Mouse (Mus musculus): Measurements from ENCODE around the gene Tbx15.
"Not testable (repeated sequence)": the region's sequence is repeated elsewhere in the genome, so short reads cannot be mapped to it uniquely, and the experiment has no call there.

Tbx15 gene

GRCm38 (mm10) chr3:99266752-99267303 lies 26.6 kb downstream of the Tbx15 start:
- DNase-seq (ENCODE audit: low spot score in 2 of 2): no peak

- DNase-seq (ENCODE audit: low spot score in 2 of 2): no peak
Observed at GRCm38 (mm10) chr3:99277973-99278580, 37.9 kb downstream of the Tbx15 start.

DNA sequence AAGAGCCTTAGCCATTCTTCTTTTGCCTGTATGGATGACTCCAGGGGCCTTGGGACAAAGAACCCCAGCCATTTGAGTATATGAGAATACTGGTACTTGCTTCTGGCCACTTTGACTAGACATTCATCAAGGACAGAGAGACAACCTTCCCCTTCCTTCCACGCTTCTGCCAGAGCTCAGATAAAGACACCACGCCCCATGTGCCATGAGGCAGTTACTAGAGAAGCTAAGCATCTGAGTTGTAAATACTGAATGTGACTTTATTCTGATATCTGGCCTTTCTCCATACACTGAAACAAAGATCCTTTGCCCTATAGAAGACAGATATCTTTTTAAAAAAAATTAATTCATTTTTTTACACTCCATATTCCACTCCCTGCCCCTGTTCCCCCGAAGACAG lies 39.5 kb downstream of the Tbx15 start:
- DNase-seq (ENCODE audit: low spot score in 2 of 2): no peak

- DNase-seq (ENCODE audit: low spot score in 2 of 2): no peak
Observed at GRCm38 (mm10) chr3:99281453-99281852, 41.3 kb downstream of the Tbx15 start.

DNA sequence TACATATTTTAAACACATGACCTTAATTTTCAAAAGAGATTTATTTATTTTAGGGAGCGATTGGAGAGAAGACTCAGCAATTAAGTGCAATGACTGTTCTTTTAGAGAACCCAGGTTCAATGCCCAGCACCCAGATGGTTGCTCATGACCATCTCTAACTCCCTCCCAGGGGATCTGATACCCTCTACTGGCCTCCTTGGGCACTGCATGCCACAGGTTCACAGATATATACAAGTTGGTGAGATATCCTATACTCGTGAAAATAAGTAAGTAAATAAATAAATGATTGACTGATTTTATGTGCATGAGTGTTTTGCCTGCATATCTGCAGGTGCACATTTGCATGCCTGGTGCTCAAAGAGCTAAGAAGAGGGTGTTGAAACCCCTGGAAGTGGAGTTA lies 48.1 kb downstream of the Tbx15 start:
- no peak for DNase-seq (ENCODE audit: low spot score in 2 of 2)

DNA sequence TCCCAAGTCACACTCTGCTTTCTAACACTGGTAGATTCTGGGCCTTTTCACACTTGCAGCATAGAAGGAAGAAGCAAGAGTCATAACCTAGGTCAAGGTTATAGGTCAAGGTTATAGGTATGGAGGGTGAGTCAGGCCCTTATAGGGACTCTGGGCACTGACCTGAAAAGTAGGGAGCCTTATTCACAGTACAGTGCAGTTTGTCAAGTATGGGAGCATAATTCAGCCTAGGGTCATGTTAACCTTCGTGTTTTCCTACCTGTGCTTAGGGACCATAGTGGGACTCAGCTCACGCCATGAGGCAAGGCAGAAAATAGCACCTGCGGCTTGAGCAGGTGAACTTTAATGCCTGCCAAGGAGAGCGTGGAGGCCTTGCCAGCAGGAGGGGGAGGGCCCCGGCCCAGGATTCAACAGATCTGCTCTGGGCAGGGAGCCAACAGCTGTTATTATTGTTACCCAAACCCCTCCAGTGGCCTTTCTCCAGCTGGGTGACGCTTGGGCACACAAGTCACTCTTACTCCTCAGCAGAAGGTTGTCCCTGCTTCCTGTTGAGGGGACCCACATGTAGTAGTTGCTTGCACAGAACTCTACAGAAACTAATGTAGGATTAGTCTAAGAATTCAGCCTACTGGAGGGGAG lies 50.0 kb downstream of the Tbx15 start:
- DNase-seq (ENCODE audit: low spot score in 2 of 2): no peak

GRCm38 (mm10) chr3:99290878-99291277 lies 50.7 kb downstream of the Tbx15 start:
- DNase-seq (ENCODE audit: low spot score in 2 of 2): no peak

- DNase-seq (ENCODE audit: low spot score in 2 of 2): no peak
Observed at GRCm38 (mm10) chr3:99291386-99291785, 51.2 kb downstream of the Tbx15 start.

GRCm38 (mm10) chr3:99292531-99292931 lies 52.4 kb downstream of the Tbx15 start:
- DNase-seq (ENCODE audit: low spot score in 2 of 2): no peak

GRCm38 (mm10) chr3:99294209-99294608 lies 54.0 kb downstream of the Tbx15 start:
- not testable (repeated sequence) for DNase-seq (ENCODE audit: low spot score in 2 of 2)

DNA sequence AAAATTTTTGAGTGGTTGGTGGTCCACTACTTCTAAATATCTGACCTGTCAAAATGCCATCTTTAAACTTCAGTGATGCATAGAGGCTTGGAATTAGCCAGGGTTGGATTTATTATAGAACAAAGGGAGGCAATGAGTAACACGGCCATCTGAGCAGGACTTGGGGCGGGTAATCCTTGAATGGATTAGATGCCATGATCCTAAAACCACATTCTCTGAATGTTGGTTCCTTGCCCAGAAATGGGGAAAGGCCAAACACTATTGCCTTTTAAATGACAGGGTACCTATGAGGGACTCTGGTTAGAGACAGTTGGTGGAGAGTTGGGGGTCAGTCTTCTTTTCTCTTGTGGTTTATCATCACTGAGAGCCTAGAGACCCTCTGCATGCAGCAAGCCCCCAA lies 55.1 kb downstream of the Tbx15 start:
- DNase-seq (ENCODE audit: low spot score in 2 of 2): no peak

DNA sequence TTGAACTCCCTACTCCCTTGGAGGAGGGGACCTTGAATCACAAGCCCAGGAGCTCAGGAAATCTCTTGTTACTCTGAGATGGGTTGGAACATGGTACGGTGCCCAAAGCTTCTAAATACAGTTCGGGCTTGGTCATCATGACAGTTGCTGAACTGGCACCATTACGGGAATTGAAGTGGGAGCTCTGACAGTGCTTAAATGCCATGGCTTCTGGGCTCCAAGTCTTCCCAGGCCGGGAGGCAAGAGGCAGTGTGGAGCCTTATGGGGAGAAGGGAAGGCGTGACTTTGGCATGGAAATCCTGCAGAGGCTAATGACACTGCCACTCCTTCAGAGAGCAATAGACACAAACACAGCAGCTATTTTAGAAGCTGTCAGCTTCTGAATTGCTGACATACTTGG lies 56.0 kb downstream of the Tbx15 start:
- no peak for DNase-seq (ENCODE audit: low spot score in 2 of 2)

- DNase-seq (ENCODE audit: low spot score in 2 of 2): no peak
Observed at GRCm38 (mm10) chr3:99300846-99301245, 60.7 kb downstream of the Tbx15 start.

- DNase-seq (ENCODE audit: low spot score in 2 of 2): no peak
Observed at GRCm38 (mm10) chr3:99310877-99311276, 70.7 kb downstream of the Tbx15 start.

DNA sequence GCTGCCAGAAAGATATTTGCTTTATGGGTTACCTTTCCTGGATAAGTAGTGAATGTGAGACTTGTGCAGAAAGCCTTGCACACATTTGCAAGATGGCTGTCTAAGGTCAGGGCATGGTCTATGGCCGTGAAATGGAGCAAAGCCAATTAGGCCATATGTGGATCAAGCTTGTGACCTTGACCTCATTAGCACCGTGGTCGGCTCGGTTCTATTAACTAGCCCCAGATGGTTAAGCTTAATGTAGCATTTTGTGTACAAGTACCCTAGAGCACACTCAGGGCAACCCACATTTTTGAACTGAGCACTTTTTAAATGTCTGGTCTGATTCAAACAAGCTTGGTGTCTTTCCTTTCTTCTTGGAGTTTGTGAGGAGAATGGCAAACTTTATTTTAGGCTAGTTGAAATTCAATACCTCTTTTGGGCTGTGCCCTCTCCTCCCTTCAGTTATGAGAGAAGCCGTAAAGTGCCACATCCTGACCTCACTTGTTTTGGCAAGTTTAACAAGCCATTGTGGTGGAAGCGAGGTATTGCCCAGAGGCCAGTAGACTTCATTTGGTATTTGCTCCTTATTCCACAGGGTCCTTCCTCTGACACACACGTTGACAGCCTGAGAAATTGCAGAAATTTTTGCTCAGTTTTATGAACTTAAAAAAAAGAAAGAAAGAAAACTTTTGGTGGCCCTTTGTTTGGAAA lies 71.9 kb downstream of the Tbx15 start:
- no peak for DNase-seq (ENCODE audit: low spot score in 2 of 2)

GRCm38 (mm10) chr3:99322345-99322744 lies 82.2 kb downstream of the Tbx15 start:
- DNase-seq (ENCODE audit: low spot score in 2 of 2): no peak

- no peak for DNase-seq (ENCODE audit: low spot score in 2 of 2)
Observed at GRCm38 (mm10) chr3:99329316-99329715, 89.1 kb downstream of the Tbx15 start.

GRCm38 (mm10) chr3:99331086-99331485 lies 90.9 kb downstream of the Tbx15 start:
- no peak for DNase-seq (ENCODE audit: low spot score in 2 of 2)

GRCm38 (mm10) chr3:99336866-99337265 lies 96.7 kb downstream of the Tbx15 start:
- DNase-seq (ENCODE audit: low spot score in 2 of 2): no peak

- no peak for DNase-seq (ENCODE audit: low spot score in 2 of 2)
Observed at GRCm38 (mm10) chr3:99338756-99339155, 98.6 kb downstream of the Tbx15 start.

DNA sequence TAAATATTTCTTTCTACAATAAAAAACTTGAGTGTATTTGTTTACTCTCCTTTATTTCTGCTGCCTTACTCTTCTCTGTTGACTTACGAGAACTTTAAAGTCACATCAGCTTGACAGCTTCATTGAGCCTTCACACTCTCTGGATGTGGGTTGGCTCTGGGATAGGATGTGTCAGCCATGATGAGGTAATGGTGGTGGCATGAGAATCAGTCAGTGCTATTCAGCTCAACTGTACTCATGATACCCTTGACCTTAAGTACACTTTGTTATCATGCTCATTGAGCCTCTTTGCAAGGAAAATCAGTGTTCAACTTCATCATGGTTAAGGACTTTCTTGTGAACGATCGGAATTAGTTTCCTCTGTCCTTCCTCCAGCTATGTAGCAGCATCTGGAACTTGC lies 99.8 kb downstream of the Tbx15 start:
- DNase-seq (ENCODE audit: low spot score in 2 of 2): no peak

GRCm38 (mm10) chr3:99379616-99380250 lies 139.6 kb downstream of the Tbx15 start:
- DNase-seq (ENCODE audit: low spot score in 2 of 2): no peak

All from urinary bladder, postnatal 36 days (tissue).